Mouse (Mus musculus): ENCODE measurements around the gene Grrp1. TPM values are rescaled to one million over a fixed set of nuclear protein-coding genes. Genes with fewer than 3 reads are reported as not detected.

Gene Grrp1
- total RNA-seq (2023) = not detected

GRCm38 (mm10) chr4:134253722-134254324, at the start of gene Grrp1:
Gene Grrp1, minus strand, starts transcription at chr4:134254106.

GRCm38 (mm10) chr4:134287575-134288025, 33.7 kb upstream of the Grrp1 start, which contains the start of gene Pdik1l:
Gene Pdik1l, minus strand, starts transcription at chr4:134287895.

DNA sequence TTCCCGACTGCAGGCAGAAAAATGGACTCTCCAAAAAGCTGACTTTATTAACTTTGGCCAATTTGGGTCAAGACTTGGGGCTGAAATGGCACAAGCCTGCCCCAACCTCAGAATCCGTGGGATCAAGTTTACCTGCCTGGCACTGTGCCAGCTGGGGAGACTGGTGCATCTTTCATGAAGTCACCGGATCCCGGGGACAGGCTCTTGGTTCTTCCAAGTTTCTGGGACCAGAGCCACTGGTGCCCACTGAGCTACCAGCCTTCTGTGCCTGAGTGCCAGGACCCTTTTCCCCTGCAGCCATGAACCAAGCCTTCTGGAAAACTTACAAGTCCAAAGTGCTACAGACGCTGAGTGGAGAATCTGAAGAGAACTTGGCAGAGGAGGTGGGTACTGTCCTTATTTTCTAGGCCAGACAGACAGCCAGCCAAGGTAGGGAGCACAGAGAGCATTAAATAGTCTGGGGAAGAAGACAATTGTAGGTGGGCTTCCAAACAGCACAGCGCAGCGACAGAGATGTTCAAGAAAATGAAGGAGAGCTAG, 7.1 kb downstream of the Grrp1 start, which contains the start of gene Gm30191:
Gm30191 (plus strand) TSS at position 217 of the 540 bp plus-strand sequence.

DNA sequence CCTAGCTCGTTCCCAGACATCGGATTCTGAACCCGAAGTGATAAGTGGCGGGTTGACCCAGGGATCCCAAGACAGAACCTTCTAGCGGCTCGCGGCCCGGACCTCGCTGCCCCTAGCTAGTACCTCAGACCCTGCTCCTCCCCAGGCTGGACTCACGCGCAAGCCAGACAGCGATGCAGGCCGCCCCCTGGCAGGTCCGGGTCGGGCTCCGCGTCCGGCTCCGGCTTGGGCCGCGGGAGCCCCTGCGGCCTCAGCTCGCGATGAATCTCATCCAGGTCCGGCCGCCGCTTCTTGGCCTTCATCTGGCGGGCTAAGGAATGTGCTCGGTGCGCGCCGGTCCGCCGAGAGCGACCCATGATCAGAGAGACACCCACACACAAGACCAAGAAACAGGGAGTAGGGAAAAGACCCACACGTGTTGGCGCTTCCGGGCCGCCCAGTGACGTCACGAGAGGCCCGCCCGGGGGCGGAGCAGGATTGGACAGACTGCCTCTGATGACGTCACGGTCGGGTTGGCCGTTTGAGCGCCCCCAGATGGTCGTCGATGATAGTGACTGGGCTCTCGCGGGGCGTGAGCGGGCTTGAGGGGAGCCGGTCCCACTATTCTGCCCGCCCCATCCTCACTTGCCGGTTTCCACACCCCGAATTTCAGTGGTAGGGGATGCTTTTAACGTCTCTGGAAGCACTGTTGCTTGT, 8.6 kb downstream of the Grrp1 start, which contains the start of gene Zfp593:
Zfp593 (minus strand) TSS at position 445 of the 696 bp plus-strand sequence.

GRCm38 (mm10) chr4:134243516-134244250, 10.2 kb downstream of the Grrp1 start, which contains the start of gene E130218I03Rik:
Gene E130218I03Rik, plus strand, starts transcription at chr4:134243662.

GRCm38 (mm10) chr4:134238279-134238651, 15.6 kb downstream of the Grrp1 start, which contains the start of gene Cnksr1:
Gene Cnksr1, minus strand, starts transcription at chr4:134238399.

DNA sequence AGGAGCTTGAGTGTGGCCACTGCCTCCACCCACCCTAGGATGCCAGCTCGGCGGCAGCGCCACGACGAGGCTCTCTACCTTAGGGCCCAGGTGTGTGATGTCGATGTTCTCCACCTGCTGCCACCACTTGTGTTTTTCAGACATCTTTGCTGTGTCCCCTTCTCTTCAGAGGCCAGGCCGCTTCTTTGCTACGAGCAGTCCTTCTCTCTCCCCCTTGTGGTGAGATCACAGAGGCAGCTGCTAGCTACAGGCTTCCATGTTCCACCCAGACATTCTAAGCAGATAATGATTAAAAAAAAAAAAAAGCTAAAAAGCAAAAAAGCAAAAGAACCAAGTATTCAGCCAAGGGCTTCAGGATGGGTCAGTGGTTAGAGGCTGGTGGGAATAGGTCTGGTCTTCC, 26.7 kb downstream of the Grrp1 start, which contains the start of gene Catsper4:
Catsper4 (minus strand) TSS at position 190 of the 400 bp plus-strand sequence.

DNA sequence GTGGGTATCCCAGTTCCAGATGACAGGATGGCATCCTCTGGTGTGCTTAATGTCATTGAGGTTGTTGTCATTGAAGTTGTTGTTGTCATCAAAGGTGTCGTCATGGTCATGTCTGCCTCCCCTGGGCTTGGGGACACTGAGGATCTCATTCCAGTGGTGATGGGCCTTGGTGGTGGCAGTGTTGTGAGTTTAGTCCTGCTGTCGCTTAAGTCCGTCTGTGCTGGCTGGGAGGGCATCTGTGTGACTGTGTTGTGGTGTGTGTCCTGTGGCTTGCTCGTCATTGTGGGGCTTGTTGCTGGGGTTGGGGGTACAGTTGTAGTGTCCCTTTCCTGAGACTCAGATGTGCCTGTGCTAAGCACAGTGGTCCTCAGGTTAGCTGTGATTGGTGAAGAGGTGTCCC, 51.0 kb downstream of the Grrp1 start, which contains the start of gene Gm7534:
Gm7534 (minus strand) TSS at position 101 of the 400 bp plus-strand sequence.

Other genes with a start within 250 kb of the Grrp1 start
- not detected for gene Lin28a, start 235.3 kb downstream of the Grrp1 start, total RNA-seq (2023)
- gene Zfp683, start 200.3 kb downstream of the Grrp1 start, total RNA-seq (2023) = 10 to 100 TPM in 1 of 2 experiments, 1 to 10 TPM in 1; 8.6 to 12.7 TPM
- 10 to 100 TPM; 13.0 to 13.2 TPM for gene Crybg2, start 193.3 kb downstream of the Grrp1 start, total RNA-seq (2023)
- 1,000 to 10,000 TPM; 1,087 to 1,227 TPM for gene Cd52, start 159.0 kb downstream of the Grrp1 start, total RNA-seq (2023)
- 100 to 1,000 TPM; 137 TPM for gene Ubxn11, start 151.5 kb downstream of the Grrp1 start, total RNA-seq (2023)
- gene Sh3bgrl3, start 125.3 kb downstream of the Grrp1 start, total RNA-seq (2023) = 100 to 1,000 TPM; 465 to 526 TPM
- 10 to 100 TPM; 30.8 to 34.0 TPM for gene Cep85, start 67.0 kb downstream of the Grrp1 start, total RNA-seq (2023)
- not detected for gene Gm7534, start 51.1 kb downstream of the Grrp1 start, total RNA-seq (2023)
- gene Catsper4, start 26.7 kb downstream of the Grrp1 start, total RNA-seq (2023) = not detected
- 1 to 10 TPM in 1 of 2 experiments, under 1 TPM in 1; 0.24 to 1.1 TPM for gene Cnksr1, start 15.7 kb downstream of the Grrp1 start, total RNA-seq (2023)
- gene E130218I03Rik, start 10.4 kb downstream of the Grrp1 start, total RNA-seq (2023) = not detected
- 10 to 100 TPM; 23.5 to 25.1 TPM for gene Zfp593, start 8.5 kb downstream of the Grrp1 start, total RNA-seq (2023)
- gene Gm30191, start 7.2 kb downstream of the Grrp1 start, total RNA-seq (2023) = not detected
- gene Pdik1l, start 33.8 kb upstream of the Grrp1 start, total RNA-seq (2023) = 10 to 100 TPM; 13.4 to 15.6 TPM
- gene Trim63, start 61.0 kb upstream of the Grrp1 start, total RNA-seq (2023) = not detected
- not detected for gene Slc30a2, start 89.1 kb upstream of the Grrp1 start, total RNA-seq (2023)
- not detected for gene Extl1, start 129.7 kb upstream of the Grrp1 start, total RNA-seq (2023)
- gene Pafah2, start 142.2 kb upstream of the Grrp1 start, total RNA-seq (2023) = 1 to 10 TPM; 2.6 to 3.2 TPM
- 10 to 100 TPM; 32.6 to 50.9 TPM for gene Stmn1, start 214.2 kb upstream of the Grrp1 start, total RNA-seq (2023)
- gene Paqr7, start 242.6 kb upstream of the Grrp1 start, total RNA-seq (2023) = 10 to 100 TPM; 28.8 to 29.8 TPM

All from T-cell, adult 66 days (primary cell).